Mouse (Mus musculus) lung, adult 2 months (tissue): ENCODE measurements around the gene Selenop.

Experiments used
- CTCF ChIP-seq: fragments of 200-500 bp; IDR thresholded peaks from 2 replicates; pipeline ENCODE4 v1.5.1; 2011; ENCODE audit warnings: mild to moderate bottlenecking, low read length, control low read depth; ENCODE audit not compliant: insufficient read depth
- POLR2A ChIP-seq: fragments of 200-500 bp; IDR thresholded peaks from 2 replicates; pipeline ENCODE4 v1.6.1; 2011; ENCODE audit warnings: low read depth, mild to moderate bottlenecking, control low read depth, low read length, borderline replicate concordance; ENCODE audit errors: extremely low read depth

DNA sequence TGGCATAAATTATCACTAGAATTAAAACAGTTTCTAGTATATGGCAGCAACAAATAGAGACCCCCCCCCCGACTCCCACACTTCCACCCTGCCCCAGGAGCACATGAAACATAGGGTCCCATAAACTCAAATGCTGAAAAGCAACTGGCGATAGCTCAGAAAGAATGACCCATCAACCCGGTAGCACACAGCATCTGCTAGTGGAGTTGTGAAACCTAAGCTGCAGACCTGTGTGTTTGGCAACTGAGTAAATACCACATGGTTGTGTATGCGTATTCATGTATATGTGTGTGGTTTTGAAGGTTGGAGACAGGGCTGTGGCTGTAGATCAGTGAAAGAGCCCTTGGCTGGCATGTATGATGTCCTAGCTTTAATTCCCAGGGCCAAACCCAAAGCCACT, 37.3 kb upstream of the Selenop start:
- TF ChIP-seq CTCF (no peak), POLR2A (no peak)
